Mouse (Mus musculus) liver, adult 2 months (tissue): Measurements from ENCODE around the gene Uaca.

Experiments used
- CTCF ChIP-seq: fragments of 200-500 bp; IDR thresholded peaks from 2 replicates; pipeline ENCODE4 v1.5.1; 2011; ENCODE audit warnings: low read depth, low read length, control low read depth
- POLR2A ChIP-seq: fragments of 200-500 bp; IDR thresholded peaks from 2 replicates; pipeline ENCODE4 v1.6.1; 2011; ENCODE audit warnings: low read length, control low read depth; ENCODE audit not compliant: insufficient read depth; ENCODE audit errors: extremely low read depth

DNA sequence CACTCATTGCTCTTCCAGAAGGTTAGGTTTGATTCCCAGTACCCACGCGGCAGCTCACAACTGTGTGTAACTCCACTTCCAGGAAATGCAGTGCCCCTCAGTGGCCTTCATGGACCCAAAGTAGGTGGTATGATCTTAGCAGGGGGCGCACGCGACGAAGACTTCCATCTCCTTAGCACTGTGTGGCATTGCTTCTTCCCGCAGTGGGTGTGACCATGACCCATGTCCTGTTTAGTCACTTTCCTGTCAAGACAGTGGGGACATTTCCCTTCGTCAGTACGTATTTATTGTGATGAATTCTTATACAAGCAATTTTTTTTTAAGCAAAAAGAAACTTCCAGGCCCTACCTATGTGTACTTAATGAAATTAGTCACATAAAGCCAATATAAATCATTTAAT, 70.3 kb downstream of the Uaca start:
- no peak for TF ChIP-seq CTCF
- no peak for TF ChIP-seq POLR2A
